Mouse (Mus musculus): ENCODE measurements around the gene Med14. TPM values are rescaled to one million over a fixed set of nuclear protein-coding genes. Genes with fewer than 3 reads are reported as not detected.

Gene Med14
- total RNA-seq (2023), result 35.6 to 37.6 TPM (median 36.6 TPM) in 4 replicates

DNA sequence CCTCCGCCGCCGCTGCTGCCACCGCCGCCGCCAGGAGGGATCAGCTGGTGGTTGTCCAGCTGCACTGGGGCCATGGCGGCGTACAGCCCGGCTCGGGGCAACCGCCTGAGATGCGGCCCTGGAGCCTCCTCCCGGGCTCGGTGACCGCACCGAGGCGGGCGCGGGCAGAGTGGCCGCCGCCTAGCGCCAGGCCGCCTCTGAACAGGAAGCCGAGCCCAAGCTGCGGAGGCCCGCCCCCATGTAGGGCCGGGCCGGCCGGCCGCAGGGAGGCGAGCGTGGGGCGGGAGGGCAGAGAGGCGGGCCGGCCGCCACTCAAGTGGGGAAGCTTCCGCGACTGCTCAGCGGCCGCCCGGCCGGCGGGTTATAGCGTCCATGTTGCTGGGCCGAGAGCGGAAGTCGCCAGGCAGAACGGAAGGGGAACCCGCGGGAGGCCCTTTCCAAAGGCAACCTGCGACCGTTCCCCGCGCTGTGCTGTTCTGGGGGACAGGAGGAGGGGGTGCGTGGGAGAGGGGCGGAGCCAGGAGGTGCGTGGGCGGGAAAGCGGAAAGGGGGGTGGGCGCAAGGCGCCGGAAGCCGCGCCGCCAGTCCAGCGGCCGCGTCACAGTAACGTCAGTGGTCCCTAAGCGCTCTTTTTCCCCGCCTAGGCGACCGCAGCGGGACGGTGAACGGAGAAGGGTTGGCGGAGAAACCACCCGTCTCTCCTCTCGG, at the start of gene Med14:
TSS of gene Med14 (minus strand) at position 448 of the 708 bp plus-strand sequence.

DNA sequence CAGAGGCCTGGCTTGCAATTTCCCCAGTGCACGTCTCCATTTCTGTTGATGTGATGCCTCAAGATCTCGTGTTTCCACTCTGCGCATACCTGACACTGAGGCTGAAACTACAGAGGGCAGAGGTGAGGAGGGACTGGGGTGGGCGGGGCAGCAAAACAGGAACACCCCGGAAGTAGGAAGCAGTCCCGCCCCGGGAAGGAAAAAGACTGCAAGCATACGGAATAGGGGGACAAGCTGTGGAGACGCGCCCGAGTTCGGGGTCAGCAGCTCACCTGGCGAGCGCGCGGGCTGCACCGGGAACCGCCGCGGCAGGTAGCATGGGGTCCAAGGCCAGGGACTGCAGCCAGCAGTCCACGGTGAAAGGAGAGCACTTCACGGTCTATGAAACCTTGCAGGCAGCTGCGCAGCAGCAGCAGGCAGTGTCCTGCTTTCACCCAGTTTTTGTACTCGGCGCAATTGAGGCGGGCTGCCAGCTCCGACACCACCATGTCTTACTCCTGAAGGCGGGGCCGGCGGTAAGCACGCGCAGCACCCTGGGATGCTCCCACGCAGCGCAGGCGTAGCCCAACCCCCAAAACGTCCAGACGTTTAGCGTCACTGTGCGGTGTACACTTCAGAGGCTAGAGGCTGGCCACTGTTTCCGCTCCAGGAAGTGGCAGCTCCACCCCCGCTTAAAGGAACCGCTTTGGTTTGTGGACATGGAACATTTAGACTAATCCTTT, 88.7 kb downstream of the Med14 start, which contains the start of gene 1810030O07Rik:
TSS of gene 1810030O07Rik (minus strand) at position 615 of the 722 bp plus-strand sequence.

Other genes starting within 250 kb of the Med14 start
- gene Atp6ap2, start 174.3 kb downstream of the Med14 start, total RNA-seq (2023), result 70.4 to 76.3 TPM (median 74.2 TPM) in 4 replicates
- 25.7 to 27.5 TPM (median 26.9 TPM) in 4 replicates for gene 1810030O07Rik, start 88.4 kb downstream of the Med14 start, total RNA-seq (2023)